Mouse (Mus musculus): Measurements from ENCODE around the gene Aplp2.
"Not testable (repeated sequence)": the region's sequence is repeated elsewhere in the genome, so short reads cannot be mapped to it uniquely, and the experiment has no call there.

DNA sequence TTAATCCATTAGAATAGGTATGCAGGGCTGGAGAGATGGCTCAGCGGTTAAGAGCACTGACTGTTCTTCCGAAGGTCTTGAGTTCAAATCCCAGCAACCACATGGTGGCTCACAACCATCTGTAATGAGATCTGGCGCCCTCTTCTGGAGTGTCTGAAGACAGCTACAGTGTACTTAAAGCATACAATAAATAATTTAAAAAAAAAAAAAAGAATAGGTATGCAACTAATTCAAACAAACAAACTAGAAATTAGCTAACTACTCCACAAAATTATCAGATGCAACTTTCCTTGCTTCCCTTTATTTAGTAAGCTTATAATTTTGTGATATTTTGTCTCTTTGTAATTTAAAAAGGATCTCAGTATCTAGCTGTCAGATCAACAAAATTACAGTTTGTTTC, 46.1 kb downstream of the Aplp2 start:
- not testable (repeated sequence) for TF ChIP-seq CTCF (conservative IDR thresholded peaks at IDR 0.05; ENCODE audit: insufficient read depth, insufficient read length, low read depth, low read length); POLR2A (IDR thresholded peaks at IDR 0.05; ENCODE audit: low read depth, low read length)
